Mouse (Mus musculus) MEL (cell line): Measurements from ENCODE around the gene Polr2j. TPM values are rescaled to one million over a fixed set of nuclear protein-coding genes. Genes with fewer than 3 reads are reported as not detected.
A peak's percentile ranks its signal among the peaks of the same experiment; 100 is the strongest.
"Not testable (repeated sequence)": the region's sequence is repeated elsewhere in the genome, so short reads cannot be mapped to it uniquely, and the experiment has no call there.

Experiments
- DNase-seq: peaks from one replicate; pipeline ENCODE4 v3.0.0; 2011; ENCODE audit warnings: low read depth, low spot score
- H3K27ac ChIP-seq: 2 replicates; pipeline ENCODE4 v1.5.1; 2012; ENCODE audit warnings: low read depth, mild to moderate bottlenecking, control low read depth, low read length, moderate library complexity; ENCODE audit not compliant: control insufficient read depth
- H3K27me3 ChIP-seq, 2 experiments: fragments of 150-350 bp in 1 of 2; sonication (generic) in 1 of 2; 2 replicates each; pipeline ENCODE4 v1.6.1; 2012; ENCODE audit warnings: low read length in 2 of 2, mild to moderate bottlenecking in 2 of 2, improper control_type of control experiment in 1 of 2, moderate library complexity in 1 of 2; ENCODE audit not compliant: insufficient read depth in 2 of 2, control insufficient read depth in 1 of 2
- H3K36me3 ChIP-seq, 2 experiments: 2 replicates each; pipeline ENCODE4 v1.6.1; 2012 to 2014; ENCODE audit warnings: low read length in 2 of 2, improper control_type of control experiment in 1 of 2, inconsistent platforms in 1 of 2, mild to moderate bottlenecking in 1 of 2; ENCODE audit not compliant: insufficient read depth in 2 of 2, control insufficient read depth in 1 of 2
- H3K4me1 ChIP-seq, 2 experiments: fragments of 150-350 bp in 1 of 2; sonication (generic) in 1 of 2; 2 replicates each; pipeline ENCODE4 v1.6.1; 2012; ENCODE audit warnings: low read length in 2 of 2, improper control_type of control experiment in 1 of 2, mild to moderate bottlenecking in 1 of 2; ENCODE audit not compliant: insufficient read depth in 2 of 2, control insufficient read depth in 1 of 2
- H3K4me3 ChIP-seq, 2 experiments: fragments of 150-350 bp in 1 of 2; sonication (generic) in 1 of 2; 2 replicates each; pipeline ENCODE4 v1.5.1; 2012; ENCODE audit warnings: low read depth in 2 of 2, low read length in 2 of 2, mild to moderate bottlenecking in 2 of 2, moderate library complexity in 2 of 2, control low read depth in 1 of 2, improper control_type of control experiment in 1 of 2; ENCODE audit not compliant: control insufficient read depth in 1 of 2, insufficient read depth in 1 of 2
- H3K79me2 ChIP-seq: 2 replicates; pipeline ENCODE4 v1.6.1; 2012; ENCODE audit warnings: mild to moderate bottlenecking, low read length, moderate library complexity; ENCODE audit not compliant: control insufficient read depth, poor library complexity, insufficient read depth
- H3K9ac ChIP-seq: 2 replicates; pipeline ENCODE4 v1.6.1; 2012; ENCODE audit warnings: low read depth, mild to moderate bottlenecking, control low read depth, low read length, moderate library complexity; ENCODE audit not compliant: control insufficient read depth, poor library complexity, severe bottlenecking
- H3K9me3 ChIP-seq: fragments of 150-350 bp; sonication (generic); replicated peaks from 2 replicates; pipeline ENCODE4 v1.6.1; 2012; ENCODE audit warnings: mild to moderate bottlenecking, low read length, improper control_type of control experiment, moderate library complexity; ENCODE audit not compliant: insufficient read depth
- CHD1 ChIP-seq: IDR thresholded peaks from 2 replicates; pipeline ENCODE4 v1.6.1; 2012; ENCODE audit warnings: low read depth, mild to moderate bottlenecking, inconsistent platforms, low read length, improper control_type of control experiment
- ELF1 ChIP-seq: IDR thresholded peaks from 2 replicates; pipeline ENCODE4 v1.6.1; 2014; ENCODE audit warnings: low read depth, mild to moderate bottlenecking, inconsistent platforms, low read length, improper control_type of control experiment, moderate library complexity
- EP300 ChIP-seq, 2 experiments: IDR thresholded peaks; 2 replicates each; pipeline ENCODE4 v1.6.1; 2011; ENCODE audit warnings: improper control_type of control experiment in 2 of 2, low read length in 2 of 2, low read depth in 1 of 2, mild to moderate bottlenecking in 1 of 2
- ETS1 ChIP-seq: IDR thresholded peaks from 2 replicates; pipeline ENCODE4 v1.6.1; 2012; ENCODE audit warnings: low read depth, mild to moderate bottlenecking, inconsistent platforms, low read length, improper control_type of control experiment, moderate library complexity
- GABPA ChIP-seq: IDR thresholded peaks from 2 replicates; pipeline ENCODE4 v1.6.1; 2012; ENCODE audit warnings: low read depth, mild to moderate bottlenecking, inconsistent platforms, low read length, improper control_type of control experiment, moderate library complexity
- GATA1 ChIP-seq: IDR thresholded peaks from 2 replicates; pipeline ENCODE4 v1.6.1; 2011; ENCODE audit warnings: low read depth, low read length, improper control_type of control experiment
- MAX ChIP-seq: IDR thresholded peaks from 2 replicates; pipeline ENCODE4 v1.6.1; 2011; ENCODE audit warnings: low read length, improper control_type of control experiment
- MAZ ChIP-seq: IDR thresholded peaks from 2 replicates; pipeline ENCODE4 v1.6.1; 2012; ENCODE audit warnings: low read depth, mild to moderate bottlenecking, inconsistent platforms, low read length, improper control_type of control experiment
- MEF2A ChIP-seq: IDR thresholded peaks from 2 replicates; pipeline ENCODE4 v1.6.1; 2014; ENCODE audit warnings: low read depth, mild to moderate bottlenecking, inconsistent platforms, low read length, improper control_type of control experiment; ENCODE audit not compliant: poor library complexity, insufficient replicate concordance, severe bottlenecking; ENCODE audit errors: extremely low read depth
- MXI1 ChIP-seq: IDR thresholded peaks from 2 replicates; pipeline ENCODE4 v1.6.1; 2011; ENCODE audit warnings: mild to moderate bottlenecking, low read depth, low read length, improper control_type of control experiment
- NELFE ChIP-seq: IDR thresholded peaks from 2 replicates; pipeline ENCODE4 v1.6.1; 2011; ENCODE audit warnings: low read depth, low read length, improper control_type of control experiment
- POLR2A ChIP-seq, 2 experiments: IDR thresholded peaks; 2 replicates each; pipeline ENCODE4 v1.6.1; 2011 to 2012; ENCODE audit warnings: low read length in 2 of 2, mild to moderate bottlenecking in 2 of 2, control low read depth in 1 of 2, improper control_type of control experiment in 1 of 2, low read depth in 1 of 2, moderate library complexity in 1 of 2; ENCODE audit not compliant: control insufficient read depth in 1 of 2, insufficient read depth in 1 of 2, poor library complexity in 1 of 2
- POLR2AphosphoS5 ChIP-seq: IDR thresholded peaks from 2 replicates; pipeline ENCODE4 v1.6.1; 2012; ENCODE audit warnings: low read depth, borderline replicate concordance, mild to moderate bottlenecking, inconsistent platforms, low read length, moderate library complexity, mixed read lengths
- TAL1 ChIP-seq: IDR thresholded peaks from 2 replicates; pipeline ENCODE4 v1.6.1; 2012; ENCODE audit warnings: mild to moderate bottlenecking, inconsistent platforms, low read length, moderate library complexity, mixed read lengths
- TBP ChIP-seq: IDR thresholded peaks from 2 replicates; pipeline ENCODE4 v1.8.0; 2011; ENCODE audit warnings: low read depth, low read length, improper control_type of control experiment
- TCF12 ChIP-seq: IDR thresholded peaks from 2 replicates; pipeline ENCODE4 v1.6.1; 2014; ENCODE audit warnings: low read depth, mild to moderate bottlenecking, inconsistent platforms, low read length, improper control_type of control experiment, moderate library complexity
- UBTF ChIP-seq: IDR thresholded peaks from 2 replicates; pipeline ENCODE4 v1.6.1; 2012; ENCODE audit warnings: low read depth, mild to moderate bottlenecking, inconsistent platforms, low read length, improper control_type of control experiment, moderate library complexity, borderline replicate concordance; ENCODE audit not compliant: insufficient read depth
- USF1 ChIP-seq: IDR thresholded peaks from 2 replicates; pipeline ENCODE4 v1.6.1; 2014; ENCODE audit warnings: low read depth, mild to moderate bottlenecking, inconsistent platforms, low read length, improper control_type of control experiment, moderate library complexity
- ZKSCAN1 ChIP-seq: IDR thresholded peaks from 2 replicates; pipeline ENCODE4 v1.6.1; 2012; ENCODE audit warnings: low read depth, mild to moderate bottlenecking, inconsistent platforms, low read length, improper control_type of control experiment, moderate library complexity
- ZMIZ1 ChIP-seq: IDR thresholded peaks from 2 replicates; pipeline ENCODE4 v1.6.1; 2012; ENCODE audit warnings: low read depth, mild to moderate bottlenecking, inconsistent platforms, low read length, improper control_type of control experiment, moderate library complexity
- ZNF384 ChIP-seq: IDR thresholded peaks from 2 replicates; pipeline ENCODE4 v1.6.1; 2012; ENCODE audit warnings: low read depth, mild to moderate bottlenecking, inconsistent platforms, low read length, improper control_type of control experiment
- polyA plus RNA-seq, 2 experiments: library from polyadenylated mRNA; stranded (reverse) in 1 of 2; unstranded in 1 of 2; fragments of >175 nt in 1 of 2; fragments of >200 nt in 1 of 2; gene quantifications; 2 replicates each; pipeline versions ENCODE4 v1.2.1 to v1.2.4; 2012; ENCODE audit warnings: low replicate concordance in 2 of 2, low read depth in 1 of 2; ENCODE audit not compliant: insufficient read length in 2 of 2, insufficient read depth in 1 of 2, missing spikeins in 1 of 2
- total RNA-seq: library from RNA; depleted of rRNA; stranded (reverse); fragments of 300-350 nt; gene quantifications from 2 replicates; pipeline ENCODE4 v1.2.3, GENCODE M21; 2012

Gene Polr2j
- total and polyA plus RNA-seq, 3 experiments, result 269 to 316 TPM; not detected in 1

DNA sequence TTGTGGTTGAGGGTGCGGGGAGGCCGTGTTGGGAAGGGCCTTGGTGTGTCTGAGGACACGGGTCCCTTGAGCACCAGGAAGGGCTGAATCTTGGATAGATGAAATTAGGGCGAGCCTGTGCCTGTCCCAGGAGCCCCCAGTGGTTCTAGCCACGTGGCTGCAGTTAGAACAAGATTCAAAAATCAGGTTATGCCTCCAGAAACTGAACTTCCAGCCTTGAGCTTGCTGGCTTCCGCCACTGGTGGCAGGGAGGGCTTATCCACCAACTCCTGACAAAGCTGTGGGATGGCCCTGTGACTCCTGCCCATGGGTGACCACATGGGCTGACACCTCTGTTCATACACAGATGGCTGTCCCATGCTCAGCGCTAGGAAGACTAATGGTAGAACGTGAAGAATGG lies 31.3 kb downstream of the Polr2j start:
- no peak overlapping the region for H3K27ac ChIP-seq
- TF ChIP-seq POLR2A (IDR thresholded peaks at IDR 0.05; ENCODE audit: control insufficient read depth in 1 of 2, insufficient read depth in 1 of 2, low read depth in 1 of 2, low read length in 2 of 2, poor library complexity in 1 of 2), result 0 out of 4 replicates have a peak, but pooled peaks of 1 of the 2 experiments have one; percentile 13
- TF ChIP-seq ELF1, result no peak
- DNase-seq, result no peak
- H3K36me3 ChIP-seq, result peaks cover 0 to 22% of the 10 kb centered on the region in 2 experiments; a peak in 3 of 4 replicates
- H3K9me3 ChIP-seq, result no peaks in the 10 kb centered on the region
- no peaks in the 10 kb centered on the region for H3K79me2 ChIP-seq
- no peak overlapping the region for H3K4me3 ChIP-seq
- H3K4me1 ChIP-seq, result peaks cover 20 to 40% of the 10 kb centered on the region in 2 experiments
- no peak overlapping the region for H3K9ac ChIP-seq
- H3K27me3 ChIP-seq, result no peaks in the 10 kb centered on the region

DNA sequence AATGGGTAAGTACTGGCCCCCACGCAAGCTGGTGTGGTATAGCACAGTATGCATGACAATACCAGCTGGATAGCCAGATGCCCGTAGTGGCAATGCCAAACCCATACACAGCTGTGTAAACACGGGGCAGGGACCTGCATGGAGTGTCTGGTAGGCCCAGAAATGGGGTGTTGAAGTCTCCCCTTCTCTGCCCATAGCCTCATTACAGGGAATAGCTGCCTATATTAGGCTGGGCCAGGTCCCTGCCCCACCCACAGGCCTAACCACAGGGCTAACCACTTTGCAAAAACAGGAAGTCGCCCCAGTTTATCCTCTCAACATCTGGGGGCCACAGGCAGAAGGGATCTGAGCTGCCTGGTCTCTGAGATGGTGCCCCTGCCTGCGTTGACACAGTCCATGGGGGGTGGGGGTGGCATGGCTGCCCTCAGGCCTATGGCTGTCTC lies 32.7 kb downstream of the Polr2j start:
- H3K4me3 ChIP-seq, result peak overlapping the region in 1 of 2 experiments; percentile 26; a peak in 1 of 4 replicates
- H3K4me1 ChIP-seq, result peaks cover 20 to 37% of the 10 kb centered on the region in 2 experiments
- not testable (repeated sequence) for H3K9me3 ChIP-seq, H3K79me2 ChIP-seq, H3K27me3 ChIP-seq
- peak overlapping the region; percentile 90 for H3K27ac ChIP-seq
- peak overlapping the region; percentile 53 for H3K9ac ChIP-seq
- DNase-seq, result peak; percentile 84
- H3K36me3 ChIP-seq, result peaks cover 0 to 22% of the 10 kb centered on the region in 2 experiments; a peak in 3 of 4 replicates
- TF ChIP-seq EP300 (IDR thresholded peaks at IDR 0.05; ENCODE audit: low read depth in 1 of 2, low read length in 2 of 2) (peak; percentile 27 to 64; a peak in 3 of 4 replicates), TCF12 (peak; percentile 72), ETS1 (peak; percentile 65; the same call in 1 of the 2 replicates), GATA1 (0 out of 2 replicates have a peak, but pooled peaks have one; percentile 12), POLR2A (IDR thresholded peaks at IDR 0.05; ENCODE audit: control insufficient read depth in 1 of 2, insufficient read depth in 1 of 2, low read depth in 1 of 2, low read length in 2 of 2, poor library complexity in 1 of 2) (peak in 1 of 2 experiments; percentile 44; a peak in 1 of 4 replicates), TAL1 (peak; percentile 81)

DNA sequence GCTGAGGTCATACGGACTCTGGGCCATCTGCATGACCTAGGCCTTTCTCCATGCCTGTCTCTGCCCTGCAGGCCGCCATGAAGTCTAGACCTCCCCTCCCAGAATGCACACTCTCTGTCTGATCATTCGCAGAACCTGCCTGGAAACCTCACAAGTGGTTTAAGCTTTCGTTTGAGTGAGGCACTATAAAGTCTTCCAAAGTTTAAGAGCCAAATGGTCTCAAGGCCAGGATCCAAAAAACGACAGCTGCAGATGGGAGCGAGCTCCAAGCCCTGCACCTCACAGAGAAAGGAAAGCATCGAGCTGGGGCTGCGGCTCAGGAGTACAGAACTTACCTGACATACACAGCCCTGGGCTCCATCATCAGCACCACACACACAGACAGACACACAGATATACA lies 35.9 kb downstream of the Polr2j start:
- Histone ChIP-seq H3K27ac (no peak overlapping the region), H3K4me3 (no peak overlapping the region), H3K36me3 (peaks cover 0 to 16% of the 10 kb centered on the region in 2 experiments; a peak in 3 of 4 replicates), H3K9me3 (no peaks in the 10 kb centered on the region), H3K9ac (no peak overlapping the region), H3K79me2 (no peaks in the 10 kb centered on the region), H3K4me1 (peaks cover 10 to 22% of the 10 kb centered on the region in 2 experiments), H3K27me3 (no peaks in the 10 kb centered on the region)
- no peak for TF ChIP-seq MEF2A
- no peak for TF ChIP-seq ELF1
- TF ChIP-seq POLR2AphosphoS5, result no peak
- no peak for TF ChIP-seq MAZ
- TF ChIP-seq ZNF384, result no peak
- TF ChIP-seq MAX, result no peak
- no peak for TF ChIP-seq TCF12
- no peak for TF ChIP-seq MXI1
- TF ChIP-seq UBTF, result no peak
- TF ChIP-seq TAL1, result no peak
- no peak for TF ChIP-seq ETS1
- no peak for TF ChIP-seq NELFE
- no peak for TF ChIP-seq GABPA
- TF ChIP-seq USF1, result no peak
- no peak for TF ChIP-seq ZMIZ1
- TF ChIP-seq CHD1, result no peak
- TF ChIP-seq ZKSCAN1, result no peak
- no peak for TF ChIP-seq TBP
- DNase-seq, result no peak
